Mouse (Mus musculus) limb, embryonic 13.5 days (tissue): ENCODE results near the gene Pex5. TPM values are rescaled to one million over a fixed set of nuclear protein-coding genes. Genes with fewer than 3 reads are reported as not detected.

Experiments used
- ATAC-seq: fragments of 200-750 bp; cut with Nextera tagmentation; 2 replicates; pipeline ENCODE4 v1.8.0; 2017; ENCODE audit warnings: low read depth, moderate number of reproducible peaks, moderate TSS enrichment; ENCODE audit not compliant: low FRiP score
- H3K27ac ChIP-seq: fragments of 300-500 bp; sonication (generic); 2 replicates; pipeline ENCODE4 v1.5.1; 2015; ENCODE audit warnings: inconsistent platforms, mild to moderate bottlenecking, moderate library complexity
- H3K27me3 ChIP-seq: fragments of 300-500 bp; sonication (generic); 2 replicates; pipeline ENCODE4 v1.6.1; 2015; ENCODE audit warnings: mild to moderate bottlenecking, inconsistent platforms
- H3K36me3 ChIP-seq: fragments of 300-500 bp; sonication (generic); 2 replicates; pipeline ENCODE4 v1.6.1; 2015; ENCODE audit warnings: inconsistent platforms, mild to moderate bottlenecking, moderate library complexity
- H3K4me1 ChIP-seq: fragments of 300-500 bp; sonication (generic); 2 replicates; pipeline ENCODE4 v1.6.1; 2015; ENCODE audit warnings: inconsistent platforms
- H3K4me2 ChIP-seq: fragments of 300-500 bp; sonication (generic); replicated peaks from 2 replicates; pipeline ENCODE4 v1.6.1; 2015; ENCODE audit warnings: inconsistent platforms, mild to moderate bottlenecking, moderate library complexity
- H3K4me3 ChIP-seq: fragments of 300-500 bp; sonication (generic); 2 replicates; pipeline ENCODE4 v1.5.1; 2015; ENCODE audit warnings: moderate library complexity, mild to moderate bottlenecking, inconsistent platforms
- H3K9ac ChIP-seq: fragments of 300-500 bp; sonication (generic); 2 replicates; pipeline ENCODE4 v1.6.1; 2015; ENCODE audit warnings: mild to moderate bottlenecking, inconsistent platforms
- H3K9me3 ChIP-seq: fragments of 300-500 bp; sonication (generic); 2 replicates; pipeline ENCODE4 v1.6.1; 2016; ENCODE audit warnings: inconsistent platforms
- WGBS: fragments of 180-500 bp; shearing (Covaris S2); methylation state at CpG from one replicate; pipeline ENCODE4 v1.1.7; 2015; 5-methylcytosine and 5-hydroxymethylcytosine counted together
- polyA plus RNA-seq: library from polyadenylated mRNA; unstranded; fragments of >200 nt; fragmentation: Nextera tagmentation; extraction: Ambion mirVana; gene quantifications from 2 replicates; pipeline ENCODE4 v1.2.1, GENCODE M21; 2015

The Pex5 gene
- polyA plus RNA-seq, 1 experiment from 2014 or later = 54.5 TPM

DNA sequence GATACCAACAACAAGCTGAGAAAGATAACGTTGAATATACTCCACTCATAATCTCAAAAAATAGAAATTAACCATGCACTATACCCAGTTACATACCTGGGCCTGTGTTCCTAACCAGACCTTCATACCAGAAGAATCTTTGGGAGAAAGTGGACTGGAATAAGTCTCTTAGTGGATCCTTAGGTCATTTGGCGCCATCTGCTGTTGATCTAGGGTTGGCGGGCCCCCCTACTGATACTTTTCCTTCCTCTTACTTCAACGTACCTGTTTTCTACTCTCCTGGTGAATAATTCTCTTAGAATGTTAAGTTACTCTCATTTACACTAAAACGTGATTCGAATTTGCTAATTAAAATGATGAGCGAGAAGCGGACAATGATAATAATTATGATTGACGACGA lies 35.5 kb downstream of the Pex5 start:
- no peak for ATAC-seq
- H3K4me2 ChIP-seq = no peak overlapping the region
- 31% methylated on average over 10 of the region's 10 CpGs for WGBS

DNA sequence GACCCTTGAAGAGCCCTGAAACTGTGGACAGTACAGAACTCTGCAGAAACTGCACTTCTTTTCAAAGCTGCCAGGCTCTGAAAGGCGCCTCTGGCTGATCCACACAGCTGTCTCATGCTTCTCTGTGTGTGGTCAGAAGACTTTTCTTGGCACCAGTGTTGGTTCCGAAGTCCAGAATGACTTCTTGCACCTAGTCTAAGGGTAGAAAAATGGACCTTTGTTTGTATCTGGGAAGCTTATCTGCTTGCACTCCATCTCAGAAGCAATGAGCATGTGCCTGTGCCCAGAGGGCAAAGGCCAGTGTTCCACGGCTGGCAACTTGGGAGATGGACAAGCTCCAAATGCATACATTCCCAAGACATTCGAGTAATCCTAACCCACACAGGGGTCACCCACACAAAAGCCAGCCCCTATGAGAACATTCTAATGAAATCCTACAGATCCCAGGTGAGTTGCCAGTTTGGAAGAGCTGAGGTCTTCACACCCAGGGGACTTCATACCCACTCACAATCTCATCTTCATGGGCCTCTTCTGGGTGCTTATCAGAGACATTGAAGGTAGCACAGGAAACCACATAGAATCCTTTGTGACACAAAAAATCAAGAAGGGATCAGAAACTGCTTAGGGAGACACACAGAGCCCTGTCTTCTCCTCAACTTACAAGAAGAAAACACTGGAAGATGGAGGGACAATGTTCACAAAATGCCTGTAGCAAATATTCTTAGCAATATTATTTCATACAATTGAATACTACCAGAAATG lies 37.2 kb downstream of the Pex5 start:
- H3K27me3 ChIP-seq = no peaks in the 10 kb centered on the region
- no peaks in the 10 kb centered on the region for H3K9me3 ChIP-seq
- no peak overlapping the region for H3K27ac ChIP-seq
- no peaks in the 10 kb centered on the region for H3K4me1 ChIP-seq
- WGBS = 75% methylated on average over 4 of the region's 4 CpGs
- H3K4me3 ChIP-seq = no peak overlapping the region
- no peak overlapping the region for H3K9ac ChIP-seq
- ATAC-seq = no peak
- no peak overlapping the region for H3K4me2 ChIP-seq
- no peaks in the 10 kb centered on the region for H3K36me3 ChIP-seq

More for the DNA sequence above, 35.5 kb downstream of the Pex5 start:
- Histone ChIP-seq H3K4me1 (no peaks in the 10 kb centered on the region), H3K27ac (no peak overlapping the region), H3K36me3 (no peaks in the 10 kb centered on the region), H3K9me3 (no peaks in the 10 kb centered on the region), H3K27me3 (no peaks in the 10 kb centered on the region), H3K4me3 (no peak overlapping the region), H3K9ac (no peak overlapping the region)

DNA sequence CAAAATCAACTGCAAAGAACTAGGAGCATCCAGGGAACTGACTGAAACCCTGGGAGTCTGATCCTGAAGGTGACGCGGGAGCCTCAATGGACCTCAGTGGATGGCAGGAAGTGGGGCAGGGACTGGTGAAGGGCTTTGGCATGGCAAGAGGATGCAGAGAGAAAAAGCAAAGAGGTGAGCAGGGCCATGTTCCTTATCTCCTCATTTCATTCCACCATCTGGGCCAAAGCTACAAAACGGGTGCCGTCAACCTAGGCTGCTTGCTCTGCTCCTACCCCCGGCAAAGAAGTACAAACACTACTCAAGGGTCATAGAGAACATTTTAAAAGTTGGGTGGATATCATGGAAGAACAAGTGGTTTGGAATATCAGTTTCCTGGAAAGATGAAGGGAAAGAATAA lies 38.6 kb downstream of the Pex5 start:
- WGBS = 91% methylated on average over 5 of the region's 5 CpGs
- H3K27ac ChIP-seq = no peak overlapping the region
- H3K27me3 ChIP-seq = no peaks in the 10 kb centered on the region
- no peak for ATAC-seq
- H3K4me2 ChIP-seq = no peak overlapping the region
- H3K36me3 ChIP-seq = no peaks in the 10 kb centered on the region
- no peak overlapping the region for H3K4me3 ChIP-seq
- H3K4me1 ChIP-seq = no peaks in the 10 kb centered on the region
- no peak overlapping the region for H3K9ac ChIP-seq
- H3K9me3 ChIP-seq = no peaks in the 10 kb centered on the region

DNA sequence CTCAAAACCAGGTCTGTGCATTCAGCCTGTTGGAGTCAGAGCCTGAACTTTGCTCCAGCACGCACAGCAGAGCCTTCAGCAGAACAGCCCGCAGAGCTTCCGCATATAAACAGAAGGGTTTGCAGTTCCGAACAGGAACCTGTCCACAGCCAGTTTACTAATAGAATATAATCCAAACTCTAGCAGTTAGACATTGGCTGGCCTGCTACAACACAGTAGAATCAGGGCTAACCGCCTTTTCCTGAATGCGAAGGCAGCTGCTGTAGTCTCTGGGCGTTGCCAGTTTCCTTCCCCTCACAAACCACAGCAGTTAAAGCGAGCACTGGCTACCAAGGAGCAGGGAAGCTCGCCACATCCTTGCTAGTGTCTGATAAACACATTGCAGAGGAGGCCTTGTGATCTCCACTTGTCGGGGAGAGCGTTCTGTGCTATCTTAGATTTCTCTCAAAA lies 39.4 kb downstream of the Pex5 start:
- 78% methylated on average over 11 of the region's 11 CpGs for WGBS
- no peaks in the 10 kb centered on the region for H3K9me3 ChIP-seq

DNA sequence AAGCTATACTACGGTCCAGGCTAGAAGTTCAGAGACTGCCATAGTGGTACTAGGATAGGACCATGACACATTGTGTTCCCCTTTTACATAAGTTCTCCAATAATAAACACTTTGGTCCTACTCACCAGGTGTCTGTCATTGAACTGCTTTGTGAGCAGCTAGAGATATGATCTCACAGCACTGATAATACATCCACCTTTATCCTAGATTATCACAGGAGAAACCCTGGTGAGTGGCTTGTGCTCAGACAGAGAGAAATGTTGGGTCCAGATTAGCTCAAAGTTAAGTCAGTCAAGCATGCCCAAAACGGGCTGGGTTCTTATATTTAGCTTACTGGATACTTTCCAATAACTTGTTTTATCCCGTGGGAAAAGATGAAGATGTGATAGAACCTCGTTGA lies 40.2 kb downstream of the Pex5 start:
- Histone ChIP-seq H3K27me3 (no peaks in the 10 kb centered on the region), H3K9me3 (no peaks in the 10 kb centered on the region), H3K4me2 (no peak overlapping the region), H3K4me3 (no peak overlapping the region), H3K27ac (no peak overlapping the region), H3K4me1 (no peaks in the 10 kb centered on the region), H3K9ac (no peak overlapping the region), H3K36me3 (no peaks in the 10 kb centered on the region)
- ATAC-seq = no peak
- 86% methylated on average over 4 of the region's 4 CpGs for whole genome bisulfite sequencing

More for the DNA sequence above, 39.4 kb downstream of the Pex5 start:
- Histone ChIP-seq H3K27me3 (no peaks in the 10 kb centered on the region), H3K4me3 (no peak overlapping the region), H3K36me3 (no peaks in the 10 kb centered on the region), H3K27ac (no peak overlapping the region), H3K4me2 (no peak overlapping the region), H3K9ac (no peak overlapping the region), H3K4me1 (no peaks in the 10 kb centered on the region)
- no peak for ATAC-seq

DNA sequence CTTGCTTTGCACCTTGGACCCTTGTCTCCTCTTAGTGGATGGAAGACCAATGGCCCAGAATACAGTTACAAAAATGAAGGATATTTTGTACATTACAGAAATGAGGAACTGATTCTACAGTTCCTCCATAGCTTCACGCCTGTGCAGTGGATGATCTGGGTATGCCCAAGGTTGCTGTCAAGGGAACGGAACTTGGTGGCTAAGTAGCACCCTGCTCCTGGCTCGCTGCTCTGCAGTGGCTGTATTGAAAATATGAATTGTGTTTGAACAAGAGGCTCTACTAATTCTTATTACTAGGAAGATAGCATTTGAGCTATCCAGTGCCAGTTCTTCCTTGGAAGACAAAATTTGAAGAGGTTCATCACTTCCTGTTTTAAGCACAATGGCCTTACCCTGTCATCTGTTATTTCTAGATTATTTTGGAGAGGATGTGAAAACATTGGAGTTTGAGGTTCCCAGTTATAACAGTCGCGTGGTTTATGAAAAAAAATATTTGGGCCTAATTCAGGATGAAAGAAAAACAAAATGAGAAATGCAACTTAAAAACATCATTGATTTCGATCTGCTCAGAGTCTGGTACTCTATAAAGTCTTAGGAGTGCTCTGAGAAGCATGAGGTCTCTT lies 41.2 kb downstream of the Pex5 start:
- no peak overlapping the region for H3K4me2 ChIP-seq
- H3K36me3 ChIP-seq = no peaks in the 10 kb centered on the region
- H3K27ac ChIP-seq = no peak overlapping the region
- 87% methylated on average over 6 of the region's 6 CpGs for WGBS
- no peaks in the 10 kb centered on the region for H3K27me3 ChIP-seq
- no peaks in the 10 kb centered on the region for H3K9me3 ChIP-seq
- ATAC-seq = no peak
- no peak overlapping the region for H3K9ac ChIP-seq
- no peak overlapping the region for H3K4me3 ChIP-seq
- H3K4me1 ChIP-seq = no peaks in the 10 kb centered on the region

DNA sequence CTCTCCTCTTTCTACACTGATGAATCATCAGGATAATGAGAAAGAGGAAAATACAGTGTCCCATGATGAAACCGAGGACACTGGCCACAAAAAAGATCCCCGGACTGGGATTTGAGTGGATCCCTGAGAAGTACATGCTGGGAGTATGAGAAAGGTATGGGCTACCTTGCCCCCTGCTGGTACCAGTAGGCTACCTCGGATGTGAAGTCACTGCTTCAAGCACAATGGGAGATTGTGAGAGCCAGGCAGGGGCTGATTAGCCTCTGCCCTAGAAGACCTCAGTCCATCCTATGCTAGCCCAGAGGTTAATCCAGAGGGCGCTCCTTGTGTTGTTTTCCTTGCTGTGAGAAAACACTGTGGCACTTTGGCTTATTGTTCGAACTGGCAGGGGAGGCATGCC lies 50.5 kb downstream of the Pex5 start:
- Histone ChIP-seq H3K27me3 (no peaks in the 10 kb centered on the region), H3K4me2 (no peak overlapping the region), H3K4me1 (no peaks in the 10 kb centered on the region), H3K9me3 (no peaks in the 10 kb centered on the region), H3K27ac (no peak overlapping the region), H3K4me3 (no peak overlapping the region), H3K36me3 (no peaks in the 10 kb centered on the region), H3K9ac (no peak overlapping the region)
- no peak for ATAC-seq
- WGBS = 66% methylated on average over 5 of the region's 5 CpGs

DNA sequence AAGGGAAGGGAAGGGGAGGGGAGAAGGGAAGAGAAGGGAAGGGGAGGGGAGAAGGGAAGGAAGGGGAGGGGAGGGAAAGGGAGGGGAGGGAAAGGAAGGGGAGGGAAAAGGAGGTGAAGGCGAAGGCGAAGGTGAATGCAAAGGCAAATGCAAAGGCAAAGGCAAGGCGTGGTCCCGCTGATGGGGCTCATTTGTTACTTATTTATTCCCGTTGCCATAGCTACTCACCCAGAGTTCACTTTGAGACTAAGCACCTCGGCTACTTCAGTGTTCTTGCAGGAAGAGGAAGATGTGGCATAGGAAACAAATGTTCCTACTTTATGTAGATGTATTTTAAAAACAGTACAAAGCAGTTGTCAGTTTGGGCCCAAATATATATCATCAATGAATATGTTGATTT lies 54.3 kb downstream of the Pex5 start:
- Histone ChIP-seq H3K4me3 (no peak overlapping the region), H3K4me2 (no peak overlapping the region), H3K36me3 (no peaks in the 10 kb centered on the region), H3K27me3 (no peaks in the 10 kb centered on the region), H3K9me3 (no peaks in the 10 kb centered on the region), H3K27ac (no peak overlapping the region), H3K4me1 (no peaks in the 10 kb centered on the region), H3K9ac (no peak overlapping the region)
- ATAC-seq = no peak
- 48% methylated on average over 6 of the region's 6 CpGs for whole genome bisulfite sequencing

DNA sequence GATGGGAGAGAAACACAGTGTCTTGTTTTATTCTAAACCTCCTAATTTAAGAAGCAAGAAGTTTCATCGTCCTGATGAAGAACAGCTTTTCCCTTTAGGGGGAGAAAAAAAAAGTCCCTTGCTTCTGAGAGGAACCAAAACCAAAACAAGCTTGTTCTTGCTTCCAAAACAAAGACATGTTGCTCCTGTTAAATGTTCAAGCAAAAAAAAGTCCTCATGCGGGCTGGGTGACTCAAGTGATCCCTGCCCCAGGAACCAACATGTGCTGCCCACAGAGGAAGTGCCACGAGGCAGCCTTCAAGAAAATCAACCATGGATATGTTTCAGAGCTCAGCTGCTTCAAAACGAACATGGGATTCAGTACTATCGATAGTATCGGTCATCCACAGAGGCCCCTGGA lies 55.9 kb downstream of the Pex5 start:
- Histone ChIP-seq H3K36me3 (no peaks in the 10 kb centered on the region), H3K27ac (no peak overlapping the region), H3K4me2 (no peak overlapping the region), H3K9me3 (no peaks in the 10 kb centered on the region), H3K4me3 (no peak overlapping the region), H3K4me1 (no peaks in the 10 kb centered on the region), H3K9ac (no peak overlapping the region), H3K27me3 (no peaks in the 10 kb centered on the region)
- ATAC-seq = no peak
- WGBS = 85% methylated on average over 6 of the region's 6 CpGs

DNA sequence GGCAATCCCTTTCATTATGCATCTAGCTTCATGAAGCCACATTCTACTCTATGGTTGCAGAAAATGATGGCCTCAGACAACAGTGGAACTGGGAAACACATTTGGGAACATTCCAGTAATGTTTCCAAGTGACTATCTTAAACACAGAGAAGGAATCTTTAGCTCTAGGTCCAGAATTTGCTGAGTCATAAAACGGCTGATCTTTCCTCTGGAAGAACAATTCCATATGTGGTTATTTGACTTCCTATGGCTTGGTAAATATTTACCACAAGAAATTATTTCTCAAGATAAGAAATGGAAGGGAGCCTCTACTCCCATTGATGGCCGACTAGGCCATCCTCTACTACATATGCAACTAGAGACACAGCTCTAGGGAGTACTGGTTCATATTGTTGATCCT lies 61.6 kb downstream of the Pex5 start:
- H3K4me1 ChIP-seq = no peaks in the 10 kb centered on the region
- ATAC-seq = no peak

More for the DNA sequence above, 61.6 kb downstream of the Pex5 start:
- Histone ChIP-seq H3K4me2 (no peak overlapping the region), H3K27ac (no peak overlapping the region), H3K9ac (no peak overlapping the region), H3K9me3 (no peaks in the 10 kb centered on the region), H3K36me3 (no peaks in the 10 kb centered on the region), H3K27me3 (no peaks in the 10 kb centered on the region), H3K4me3 (no peak overlapping the region)
- 81% methylated on average over 2 of the region's 2 CpGs for WGBS
